Mouse (Mus musculus): ENCODE data around the gene Olfr1136. TPM values are rescaled to one million over a fixed set of nuclear protein-coding genes. Genes with fewer than 3 reads are reported as not detected.

The Olfr1136 gene
- polyA plus RNA-seq (2015; fragmentation: Nextera tagmentation; extraction: Ambion mirVana): not detected in 2 replicates

GRCm38 (mm10) chr2:87693847-87694246, at the start of gene Olfr1136:
TSS of gene Olfr1136 (minus strand) at chr2:87693947.

DNA sequence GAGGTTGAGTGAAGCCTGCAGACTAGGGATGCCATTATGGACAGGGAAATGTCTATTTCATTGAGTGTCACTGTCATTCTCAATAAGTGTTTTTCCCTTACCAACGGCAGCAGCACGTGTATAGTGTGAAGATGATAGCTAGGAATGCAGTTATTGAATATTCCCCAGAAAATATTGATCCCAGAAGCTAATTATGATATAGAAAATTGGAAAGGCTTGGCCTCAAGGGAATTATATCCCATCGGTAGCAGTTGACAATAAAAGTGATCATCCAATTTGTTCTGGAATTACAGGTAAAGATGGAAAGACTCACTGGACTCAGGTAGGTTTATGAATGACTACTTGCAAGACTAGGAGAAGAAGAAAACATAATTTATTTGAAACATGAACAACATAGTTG, 49.7 kb upstream of the Olfr1136 start, which contains the start of gene Olfr1140:
Gene Olfr1140 (plus strand): TSS at position 301 of the 400 bp plus-strand sequence.

DNA sequence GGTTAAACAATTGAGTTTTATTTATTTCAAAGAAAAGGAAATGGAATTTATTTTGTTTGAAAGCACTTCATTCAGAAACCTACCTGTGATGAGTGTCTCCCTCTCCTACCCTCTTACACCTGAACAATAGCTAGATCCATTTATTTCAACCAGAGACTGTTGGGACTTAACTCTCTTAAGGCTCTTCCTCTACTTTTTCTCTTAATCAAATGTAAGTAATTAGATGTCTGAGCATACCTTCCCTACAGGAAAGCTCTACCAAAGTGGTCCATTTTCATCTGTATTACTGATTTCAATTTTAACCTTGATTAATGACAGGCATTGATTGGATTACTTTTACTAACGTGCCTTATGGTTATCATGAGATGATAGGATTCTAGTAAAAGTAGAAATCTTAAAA, 46.1 kb upstream of the Olfr1136 start, which contains the start of gene Olfr1138:
Gene Olfr1138 (minus strand): TSS at position 101 of the 400 bp plus-strand sequence.

DNA sequence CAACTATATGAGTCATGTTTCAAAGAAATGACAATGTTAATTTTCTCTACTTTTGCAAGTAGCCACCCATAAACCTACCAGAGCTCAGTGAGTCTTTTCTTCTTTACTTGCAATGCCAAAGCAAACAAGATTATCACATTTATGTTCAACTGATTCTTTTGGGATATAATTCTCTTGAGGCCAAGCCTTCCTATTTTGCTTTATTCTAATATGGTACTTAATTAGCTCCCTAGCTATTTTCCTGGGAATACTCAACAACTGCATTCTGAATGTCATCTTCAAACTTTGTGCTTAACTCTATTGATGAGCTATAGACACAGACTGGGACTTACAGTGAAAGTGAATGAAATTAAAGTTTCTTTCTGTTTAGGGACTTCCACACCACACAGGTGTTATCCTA, 19.3 kb upstream of the Olfr1136 start, which contains the start of gene Olfr1137:
Gene Olfr1137 (minus strand): TSS at position 101 of the 400 bp plus-strand sequence.

GRCm38 (mm10) chr2:87673564-87673963, 20.2 kb downstream of the Olfr1136 start, which contains the start of gene Olfr1135:
TSS of gene Olfr1135 (minus strand) at chr2:87673664.

DNA sequence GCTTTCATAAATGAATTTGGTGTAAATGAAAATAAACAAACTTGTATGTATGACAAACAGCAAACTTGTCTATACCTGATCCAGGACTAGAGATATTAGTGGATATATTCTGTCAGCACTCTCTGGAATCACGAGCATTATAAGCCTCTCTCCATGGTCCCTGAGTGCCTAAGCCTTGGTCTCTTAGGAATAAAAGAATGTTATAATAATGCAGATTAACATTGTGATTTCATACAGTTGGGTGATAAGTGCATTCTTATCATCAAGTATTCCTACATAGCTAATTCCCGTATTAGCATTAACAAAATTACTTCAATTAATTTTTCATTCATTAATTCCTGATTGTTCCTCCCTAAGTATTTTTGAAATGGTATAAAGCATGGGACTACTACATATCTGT, 35.4 kb downstream of the Olfr1136 start, which contains the start of gene Olfr1134:
Gene Olfr1134 (minus strand): TSS at position 101 of the 400 bp plus-strand sequence.

DNA sequence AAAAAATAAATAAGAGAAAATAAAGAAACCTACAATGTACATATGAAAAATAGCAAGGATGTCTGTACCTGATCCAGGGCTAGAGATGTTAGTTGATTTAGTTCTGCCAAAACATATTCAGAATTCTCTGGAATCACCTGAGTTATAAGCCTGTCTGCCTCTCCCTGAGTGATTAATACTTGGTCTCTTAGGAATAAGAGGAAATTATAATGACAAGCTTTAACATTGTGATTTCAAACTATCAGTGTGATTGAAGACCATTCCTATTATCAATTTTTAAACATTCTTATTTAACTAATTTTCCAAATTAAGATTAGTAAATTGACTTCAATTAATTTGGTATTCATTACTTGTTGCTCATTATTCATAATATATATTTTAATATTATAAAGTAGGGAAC, 46.5 kb downstream of the Olfr1136 start, which contains the start of gene Olfr1133:
Gene Olfr1133 (minus strand): TSS at position 101 of the 400 bp plus-strand sequence.

Other genes with a start within 250 kb of the Olfr1136 start
- gene Olfr1126, start 240.0 kb downstream of the Olfr1136 start, polyA plus RNA-seq (2015; fragmentation: Nextera tagmentation; extraction: Ambion mirVana): not detected in 2 replicates
- gene Pramel7, start 196.9 kb downstream of the Olfr1136 start, polyA plus RNA-seq (2015; fragmentation: Nextera tagmentation; extraction: Ambion mirVana): not detected in 2 replicates
- not detected in 2 replicates for gene Pramel6, start 187.4 kb downstream of the Olfr1136 start, polyA plus RNA-seq (2015; fragmentation: Nextera tagmentation; extraction: Ambion mirVana)
- not detected in 2 replicates for gene Olfr153, start 162.2 kb downstream of the Olfr1136 start, polyA plus RNA-seq (2015; fragmentation: Nextera tagmentation; extraction: Ambion mirVana)
- gene Olfr1128, start 148.4 kb downstream of the Olfr1136 start, polyA plus RNA-seq (2015; fragmentation: Nextera tagmentation; extraction: Ambion mirVana): not detected in 2 replicates
- gene Olfr1129, start 120.0 kb downstream of the Olfr1136 start, polyA plus RNA-seq (2015; fragmentation: Nextera tagmentation; extraction: Ambion mirVana): not detected in 2 replicates
- gene Olfr1130, start 87.7 kb downstream of the Olfr1136 start, polyA plus RNA-seq (2015; fragmentation: Nextera tagmentation; extraction: Ambion mirVana): not detected in 2 replicates
- not detected in 2 replicates for gene Olfr1131, start 66.8 kb downstream of the Olfr1136 start, polyA plus RNA-seq (2015; fragmentation: Nextera tagmentation; extraction: Ambion mirVana)
- not detected in 2 replicates for gene Olfr1132, start 56.4 kb downstream of the Olfr1136 start, polyA plus RNA-seq (2015; fragmentation: Nextera tagmentation; extraction: Ambion mirVana)
- not detected in 2 replicates for gene Olfr1133, start 46.6 kb downstream of the Olfr1136 start, polyA plus RNA-seq (2015; fragmentation: Nextera tagmentation; extraction: Ambion mirVana)
- gene Olfr1134, start 35.5 kb downstream of the Olfr1136 start, polyA plus RNA-seq (2015; fragmentation: Nextera tagmentation; extraction: Ambion mirVana): not detected in 2 replicates
- gene Olfr1135, start 20.3 kb downstream of the Olfr1136 start, polyA plus RNA-seq (2015; fragmentation: Nextera tagmentation; extraction: Ambion mirVana): not detected in 2 replicates
- gene Olfr1137, start 19.2 kb upstream of the Olfr1136 start, polyA plus RNA-seq (2015; fragmentation: Nextera tagmentation; extraction: Ambion mirVana): not detected in 2 replicates
- not detected in 2 replicates for gene Olfr1138, start 46.0 kb upstream of the Olfr1136 start, polyA plus RNA-seq (2015; fragmentation: Nextera tagmentation; extraction: Ambion mirVana)
- gene Olfr1140, start 49.8 kb upstream of the Olfr1136 start, polyA plus RNA-seq (2015; fragmentation: Nextera tagmentation; extraction: Ambion mirVana): not detected in 2 replicates
- not detected in 2 replicates for gene Olfr1141, start 60.0 kb upstream of the Olfr1136 start, polyA plus RNA-seq (2015; fragmentation: Nextera tagmentation; extraction: Ambion mirVana)
- gene Olfr152, start 85.5 kb upstream of the Olfr1136 start, polyA plus RNA-seq (2015; fragmentation: Nextera tagmentation; extraction: Ambion mirVana): not detected in 2 replicates
- gene Olfr1143, start 106.6 kb upstream of the Olfr1136 start, polyA plus RNA-seq (2015; fragmentation: Nextera tagmentation; extraction: Ambion mirVana): not detected in 2 replicates
- not detected in 2 replicates for gene Olfr1145, start 115.9 kb upstream of the Olfr1136 start, polyA plus RNA-seq (2015; fragmentation: Nextera tagmentation; extraction: Ambion mirVana)
- gene Olfr1148, start 136.6 kb upstream of the Olfr1136 start, polyA plus RNA-seq (2015; fragmentation: Nextera tagmentation; extraction: Ambion mirVana): not detected in 2 replicates
- gene Olfr1150-ps1, start 150.0 kb upstream of the Olfr1136 start, polyA plus RNA-seq (2015; fragmentation: Nextera tagmentation; extraction: Ambion mirVana): not detected in 2 replicates
- gene Olfr1151, start 161.9 kb upstream of the Olfr1136 start, polyA plus RNA-seq (2015; fragmentation: Nextera tagmentation; extraction: Ambion mirVana): not detected in 2 replicates
- not detected in 2 replicates for gene Olfr1152, start 172.5 kb upstream of the Olfr1136 start, polyA plus RNA-seq (2015; fragmentation: Nextera tagmentation; extraction: Ambion mirVana)
- gene Olfr1153, start 201.0 kb upstream of the Olfr1136 start, polyA plus RNA-seq (2015; fragmentation: Nextera tagmentation; extraction: Ambion mirVana): not detected in 2 replicates
- gene Olfr1154, start 211.2 kb upstream of the Olfr1136 start, polyA plus RNA-seq (2015; fragmentation: Nextera tagmentation; extraction: Ambion mirVana): not detected in 2 replicates

Data from adrenal gland, postnatal 0 days (tissue).